Comparison of ENCODE assay signal across 8 mouse cellular contexts in the genomic region with DNA sequence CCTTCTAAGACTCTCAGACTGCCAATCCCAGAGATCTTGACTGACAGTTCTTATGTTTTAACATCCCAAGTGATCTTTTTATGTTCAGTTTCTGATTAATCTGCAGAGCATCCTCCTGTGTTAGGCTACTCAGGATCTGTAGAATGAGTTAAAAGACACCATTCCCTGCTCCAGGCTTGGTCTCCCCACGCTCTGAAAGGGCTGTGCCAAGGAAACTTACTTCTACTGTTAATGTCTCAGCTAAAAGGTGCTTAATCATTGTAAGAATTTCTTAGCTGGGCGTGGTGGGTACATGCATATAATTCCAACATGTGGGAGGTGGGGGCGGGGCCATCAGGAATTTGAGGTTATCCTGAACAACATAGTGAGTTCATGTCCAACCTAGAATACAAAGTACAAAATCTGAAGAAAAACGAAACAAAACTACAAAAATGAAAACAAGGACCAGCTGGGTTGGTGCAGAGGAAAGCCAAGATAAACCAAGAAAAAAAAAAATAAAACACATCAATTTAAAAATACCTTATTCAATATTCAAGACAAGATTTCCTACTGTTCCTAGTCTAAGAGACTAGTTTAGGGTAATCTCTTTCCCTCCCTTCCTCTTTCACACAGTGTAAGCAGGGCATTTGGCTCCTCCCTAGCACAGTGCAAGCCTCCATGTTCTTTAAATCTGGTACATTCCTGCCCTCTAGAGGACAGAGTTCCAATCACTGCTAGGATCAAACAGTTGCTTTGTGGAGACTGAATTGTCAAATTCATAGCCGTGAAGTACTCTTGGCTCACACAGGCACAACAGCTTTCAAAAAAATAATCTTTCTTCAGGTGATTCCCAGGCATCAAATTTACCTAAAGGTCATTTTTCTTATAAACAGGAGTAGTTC.
DNase-seq lines count a peak whose midpoint lies in the region; ATAC-seq lines count a peak whose summit lies in the region.

No protein-coding gene starts in this region.

- no peaks in the 10 kb centered on the region for H3K27me3 ChIP-seq in embryonic facial prominence, embryonic 11.5 days (ENCODE audit: control insufficient read depth, insufficient read depth, low read length)

- H3K9me3 ChIP-seq in embryonic facial prominence, embryonic 11.5 days (replicated peaks; ENCODE audit: control insufficient read depth, low read length) = no peaks in the 10 kb centered on the region

- peak; percentile 19 to 32 for DNase-seq in B cell, adult 2 months
- DNase-seq in adrenal gland, postnatal 10 days = peak; percentile 62
- peak; percentile 92 for DNase-seq in embryonic facial prominence, embryonic 11.5 days (ENCODE audit: low spot score)
- peak; percentile 92 for DNase-seq in heart, adult 8-10 months (ENCODE audit: low spot score)
- peak; percentile 57 for DNase-seq in kidney, adult 11 months
- DNase-seq in left cerebral cortex, postnatal 36 days (ENCODE audit: low spot score in 2 of 2) = peak; percentile 39 to 57
- peak; percentile 41 to 70 for DNase-seq in right cerebral cortex, postnatal 36 days (ENCODE audit: low spot score in 2 of 2)

- H3K9ac ChIP-seq in embryonic facial prominence, embryonic 11.5 days (replicated peaks; ENCODE audit: low read length) = no peak overlapping the region

- no peak overlapping the region for H3K27ac ChIP-seq in embryonic facial prominence, embryonic 11.5 days (replicated peaks; ENCODE audit: low read depth, low read length)

- peak; percentile 97 for ATAC-seq in embryonic facial prominence, embryonic 11.5 days (replicated peaks; ENCODE audit: insufficient number of reproducible peaks, low FRiP score, low TSS enrichment, low read depth)
- peak; percentile 98 for ATAC-seq in megakaryocyte progenitor cell, adult 5-6 weeks (replicated peaks; ENCODE audit: poor library complexity)

- no peaks in the 10 kb centered on the region for H3K36me3 ChIP-seq in embryonic facial prominence, embryonic 11.5 days (replicated peaks; ENCODE audit: control insufficient read depth, insufficient read depth, low read depth, low read length)

- intact Hi-C loops in left cerebral cortex, postnatal 36 days (cut with DNase I) = loop anchor here (1.0 to 5.0 kb wide), 3 partner anchors 341 to 577 kb away; no protein-coding TSS in a partner anchor

- H3K4me2 ChIP-seq in embryonic facial prominence, embryonic 11.5 days (ENCODE audit: low read depth, low read length) = no peak overlapping the region

- no peaks in the 10 kb centered on the region for H3K4me1 ChIP-seq in embryonic facial prominence, embryonic 11.5 days (ENCODE audit: control insufficient read depth, insufficient read depth, low read length)

- no peak overlapping the region for H3K4me3 ChIP-seq in embryonic facial prominence, embryonic 11.5 days (ENCODE audit: low read depth, low read length)

- WGBS in embryonic facial prominence, embryonic 11.5 days = 56% methylated on average over 5 of the region's 5 CpGs

Comparison
In these comparisons a context has a peak if more than half of its experiments do, and no peak if none do; other contexts are left out.
1. DNase-seq: peak in every context shown above with its lines; median percentile 92 in embryonic facial prominence, embryonic 11.5 days; 92 in heart, adult 8-10 months; 62 in adrenal gland, postnatal 10 days; 57 in kidney, adult 11 months; 56 in right cerebral cortex, postnatal 36 days; 48 in left cerebral cortex, postnatal 36 days; 26 in B cell, adult 2 months.